Mouse (Mus musculus): ENCODE data around the gene Foxn3. TPM values are rescaled to one million over a fixed set of nuclear protein-coding genes. Genes with fewer than 3 reads are reported as not detected.

The Foxn3 gene
- polyA plus RNA-seq, 1 experiment from 2014 or later, result 18.6 TPM

DNA sequence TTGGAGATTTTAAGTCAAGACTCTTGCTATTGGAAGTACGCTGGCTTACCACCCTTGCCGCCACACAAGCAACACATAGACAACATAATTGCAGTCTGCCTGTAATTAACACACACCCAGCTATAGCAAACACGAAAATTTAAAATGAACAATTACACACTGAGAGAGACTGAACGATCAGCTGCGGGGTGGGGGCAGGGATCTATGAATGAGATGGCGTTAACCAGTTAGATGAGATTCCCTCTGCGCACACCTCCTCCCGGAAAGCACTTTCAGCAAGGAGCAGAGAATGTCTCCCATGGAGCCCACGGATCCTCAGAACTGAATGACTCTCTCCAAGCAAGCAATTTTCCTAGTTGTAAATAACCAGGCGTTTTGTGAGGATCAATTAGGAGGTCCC is 309.8 kb downstream of the Foxn3 start:
- no peak overlapping the region for H3K27ac ChIP-seq (replicated peaks)
- no peaks in the 10 kb centered on the region for H3K9me3 ChIP-seq (replicated peaks)
- 0 out of 2 replicates have a peak, but pooled peaks cover 13% of the 10 kb centered on the region for H3K4me1 ChIP-seq (replicated peaks)
- ATAC-seq (ENCODE audit: insufficient read depth), result no peak
- H3K4me3 ChIP-seq (replicated peaks), result no peak overlapping the region
- 79% methylated on average over 10 of the region's 10 CpGs for WGBS (ENCODE audit: insufficient replicate concordance)
- H3K4me2 ChIP-seq, result no peak overlapping the region
- H3K9ac ChIP-seq, result no peak overlapping the region
- no peaks in the 10 kb centered on the region for H3K27me3 ChIP-seq
- H3K36me3 ChIP-seq (replicated peaks), result no peaks in the 10 kb centered on the region

DNA sequence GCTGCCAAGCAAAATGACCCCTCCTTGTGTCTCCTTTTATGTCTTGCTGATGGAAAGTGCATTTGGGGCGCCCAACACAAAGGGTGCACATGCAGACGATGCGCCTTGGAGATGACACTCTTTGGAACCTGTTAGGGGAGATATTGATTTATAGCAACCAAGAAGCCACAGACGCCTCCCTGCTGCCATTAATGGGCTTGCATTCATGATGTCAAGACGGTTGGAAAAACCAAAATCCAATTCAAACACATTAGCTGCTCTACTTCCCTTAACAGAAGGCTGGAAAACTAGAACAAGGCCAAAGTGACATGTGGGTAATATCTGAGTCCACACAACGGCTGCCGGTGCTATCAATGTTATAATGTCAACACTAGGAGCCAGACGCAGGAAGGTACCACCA is 314.8 kb downstream of the Foxn3 start:
- no peaks in the 10 kb centered on the region for H3K36me3 ChIP-seq (replicated peaks)
- 0 out of 2 replicates have a peak, but pooled peaks cover 7% of the 10 kb centered on the region for H3K4me1 ChIP-seq (replicated peaks)
- H3K27me3 ChIP-seq, result no peaks in the 10 kb centered on the region
- no peak for ATAC-seq (ENCODE audit: insufficient read depth)
- H3K9ac ChIP-seq, result no peak overlapping the region
- H3K4me3 ChIP-seq (replicated peaks), result no peak overlapping the region
- H3K9me3 ChIP-seq (replicated peaks), result no peaks in the 10 kb centered on the region
- 76% methylated on average over 8 of the region's 8 CpGs for WGBS (ENCODE audit: insufficient replicate concordance)
- H3K27ac ChIP-seq (replicated peaks), result no peak overlapping the region
- H3K4me2 ChIP-seq, result no peak overlapping the region

DNA sequence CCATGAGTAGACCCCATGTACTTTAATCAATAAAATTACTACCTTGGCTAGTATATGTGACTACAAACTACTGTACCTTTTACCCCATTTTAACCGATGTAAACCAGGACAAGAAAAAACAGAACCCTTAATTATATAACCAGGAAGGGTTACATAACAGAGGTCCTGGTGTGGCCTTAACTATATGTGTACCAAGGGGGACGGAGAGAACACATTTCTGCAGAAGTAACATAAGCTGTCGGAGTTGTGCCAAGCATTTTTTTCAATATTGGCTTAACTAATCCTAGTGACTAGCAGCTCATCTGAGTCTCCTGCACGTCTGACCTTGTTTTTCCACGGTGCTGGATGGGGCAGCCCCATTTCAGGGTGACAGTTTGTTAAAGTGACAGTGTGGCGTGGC is 315.4 kb downstream of the Foxn3 start:
- H3K4me1 ChIP-seq (replicated peaks), result 0 out of 2 replicates have a peak, but pooled peaks cover 7% of the 10 kb centered on the region
- 55% methylated on average over 6 of the region's 6 CpGs for WGBS (ENCODE audit: insufficient replicate concordance)

DNA sequence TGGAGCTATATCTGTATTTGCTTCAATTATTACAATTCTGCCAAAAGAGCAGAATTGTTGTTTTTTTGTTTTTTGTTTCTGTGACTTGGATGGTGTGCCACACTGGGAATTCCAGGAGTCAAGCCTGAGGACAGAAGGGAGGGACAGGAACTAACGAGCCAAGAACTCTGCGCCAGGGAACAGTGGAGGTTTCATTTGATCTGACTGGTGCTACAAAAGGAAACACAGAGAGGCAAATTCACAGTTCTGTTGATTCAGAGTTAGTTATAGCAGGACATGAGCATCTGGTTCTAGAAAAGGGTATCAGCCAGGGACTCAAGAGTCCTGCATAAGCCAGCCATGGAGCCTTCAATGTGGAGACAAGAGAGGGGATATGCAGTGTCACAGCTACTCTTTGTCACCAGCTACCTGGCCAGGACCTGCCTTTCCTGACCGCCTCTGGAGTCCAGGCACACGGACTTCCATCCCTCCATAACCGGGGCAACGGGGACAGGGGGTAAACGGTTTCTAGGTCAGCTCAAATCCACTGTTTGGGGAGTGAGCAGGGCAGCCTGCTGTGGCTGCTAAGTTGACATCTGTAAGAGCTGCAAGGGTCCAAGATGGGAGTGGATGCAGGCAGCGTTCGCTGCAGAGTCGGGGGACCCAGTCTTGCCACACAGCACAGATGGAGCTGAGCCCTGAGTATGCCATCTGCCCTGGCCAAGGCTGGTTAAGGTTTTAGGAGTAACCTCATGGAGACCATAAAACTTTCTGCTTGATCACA is 316.2 kb downstream of the Foxn3 start:
- H3K9me3 ChIP-seq (replicated peaks), result no peaks in the 10 kb centered on the region
- H3K36me3 ChIP-seq (replicated peaks), result no peaks in the 10 kb centered on the region
- no peak overlapping the region for H3K4me2 ChIP-seq
- no peak overlapping the region for H3K27ac ChIP-seq (replicated peaks)
- H3K27me3 ChIP-seq, result no peaks in the 10 kb centered on the region
- ATAC-seq (ENCODE audit: insufficient read depth), result no peak
- WGBS (ENCODE audit: insufficient replicate concordance), result 76% methylated on average over 10 of the region's 10 CpGs
- no peak overlapping the region for H3K4me3 ChIP-seq (replicated peaks)
- 0 out of 2 replicates have a peak, but pooled peaks cover 7% of the 10 kb centered on the region for H3K4me1 ChIP-seq (replicated peaks)
- no peak overlapping the region for H3K9ac ChIP-seq

More for the DNA sequence above, 315.4 kb downstream of the Foxn3 start:
- Histone ChIP-seq H3K36me3 (replicated peaks) (no peaks in the 10 kb centered on the region), H3K9me3 (replicated peaks) (no peaks in the 10 kb centered on the region), H3K4me2 (no peak overlapping the region), H3K9ac (no peak overlapping the region), H3K4me3 (replicated peaks) (no peak overlapping the region), H3K27me3 (no peaks in the 10 kb centered on the region), H3K27ac (replicated peaks) (no peak overlapping the region)
- no peak for ATAC-seq (ENCODE audit: insufficient read depth)

DNA sequence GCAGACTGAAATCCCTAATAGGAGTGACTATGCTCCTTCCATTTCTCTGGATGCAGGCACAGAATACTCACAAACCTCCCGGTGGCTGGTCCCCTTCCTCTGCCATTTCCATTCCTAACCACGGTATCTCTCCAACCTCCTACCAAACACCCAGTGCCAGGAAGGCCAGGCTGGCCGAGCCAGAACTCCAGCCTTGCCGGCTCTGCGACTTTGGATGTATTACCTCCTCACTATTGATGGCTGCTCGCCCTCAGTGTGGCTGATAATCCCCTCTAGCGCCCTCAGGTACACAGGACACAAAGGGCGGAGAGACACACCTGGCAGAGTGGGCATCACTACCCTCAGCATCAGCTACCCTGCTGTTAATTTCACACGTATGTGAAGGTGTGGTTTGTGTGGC is 318.7 kb downstream of the Foxn3 start:
- H3K4me2 ChIP-seq, result no peak overlapping the region
- H3K27ac ChIP-seq (replicated peaks), result no peak overlapping the region
- H3K4me3 ChIP-seq (replicated peaks), result no peak overlapping the region
- H3K27me3 ChIP-seq, result no peaks in the 10 kb centered on the region
- H3K4me1 ChIP-seq (replicated peaks), result peaks cover 12% of the 10 kb centered on the region; the same call in 1 of the 2 replicates
- no peaks in the 10 kb centered on the region for H3K36me3 ChIP-seq (replicated peaks)
- WGBS (ENCODE audit: insufficient replicate concordance), result 70% methylated on average over 9 of the region's 9 CpGs
- ATAC-seq (ENCODE audit: insufficient read depth), result no peak
- no peak overlapping the region for H3K9ac ChIP-seq
- H3K9me3 ChIP-seq (replicated peaks), result no peaks in the 10 kb centered on the region

DNA sequence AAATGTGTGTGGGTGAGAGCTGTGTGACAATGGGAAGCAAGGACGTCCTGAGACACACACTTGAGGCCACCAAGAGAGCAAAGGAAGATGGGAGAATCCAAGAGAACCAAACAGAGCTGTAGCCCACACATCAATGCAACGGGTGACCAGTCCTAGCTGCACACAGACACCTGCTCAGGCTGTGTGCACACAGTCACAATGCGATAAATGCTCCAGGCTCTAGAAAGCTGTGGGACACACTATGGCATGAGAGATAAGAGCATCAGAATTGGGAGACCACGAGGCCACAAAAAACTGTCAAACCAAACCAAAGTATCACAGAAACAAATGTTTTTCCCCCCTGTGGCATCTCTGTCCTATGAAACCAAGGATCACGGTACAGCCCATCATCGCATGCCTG is 319.1 kb downstream of the Foxn3 start:
- WGBS (ENCODE audit: insufficient replicate concordance), result 40% methylated on average over 6 of the region's 6 CpGs
- ATAC-seq (ENCODE audit: insufficient read depth), result no peak

DNA sequence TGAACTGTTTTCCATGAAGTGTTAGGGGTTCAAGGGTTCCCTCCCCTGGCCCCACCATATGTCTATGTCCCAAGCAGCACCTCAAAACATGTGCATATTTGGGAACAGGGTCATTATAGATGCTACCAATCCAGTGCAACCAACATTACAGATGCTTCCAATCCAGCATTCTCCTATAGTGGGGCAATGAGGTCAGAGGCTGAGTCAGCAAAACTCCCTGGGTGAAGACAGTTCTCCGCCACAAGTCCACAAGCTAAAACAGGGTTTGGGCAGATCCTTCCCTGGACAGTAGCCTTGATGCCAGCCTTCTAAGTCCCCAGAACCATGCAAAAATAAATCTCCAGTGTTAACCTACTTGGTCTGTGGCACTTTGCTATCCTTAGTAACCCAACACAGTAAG is 320.1 kb downstream of the Foxn3 start:
- ATAC-seq (ENCODE audit: insufficient read depth), result no peak
- Histone ChIP-seq H3K4me3 (replicated peaks) (no peak overlapping the region), H3K36me3 (replicated peaks) (no peaks in the 10 kb centered on the region), H3K4me2 (no peak overlapping the region), H3K4me1 (replicated peaks) (peaks cover 14% of the 10 kb centered on the region; the same call in 1 of the 2 replicates), H3K27me3 (no peaks in the 10 kb centered on the region), H3K27ac (replicated peaks) (no peak overlapping the region), H3K9me3 (replicated peaks) (no peaks in the 10 kb centered on the region), H3K9ac (no peak overlapping the region)
- WGBS (ENCODE audit: insufficient replicate concordance), result 87% methylated on average over 1 of the region's 1 CpGs

More for the DNA sequence above, 319.1 kb downstream of the Foxn3 start:
- H3K4me2 ChIP-seq, result no peak overlapping the region
- H3K4me3 ChIP-seq (replicated peaks), result no peak overlapping the region
- no peaks in the 10 kb centered on the region for H3K36me3 ChIP-seq (replicated peaks)
- peaks cover 14% of the 10 kb centered on the region; the same call in 1 of the 2 replicates for H3K4me1 ChIP-seq (replicated peaks)
- H3K9me3 ChIP-seq (replicated peaks), result no peaks in the 10 kb centered on the region
- H3K27me3 ChIP-seq, result no peaks in the 10 kb centered on the region
- H3K27ac ChIP-seq (replicated peaks), result no peak overlapping the region
- H3K9ac ChIP-seq, result no peak overlapping the region

DNA sequence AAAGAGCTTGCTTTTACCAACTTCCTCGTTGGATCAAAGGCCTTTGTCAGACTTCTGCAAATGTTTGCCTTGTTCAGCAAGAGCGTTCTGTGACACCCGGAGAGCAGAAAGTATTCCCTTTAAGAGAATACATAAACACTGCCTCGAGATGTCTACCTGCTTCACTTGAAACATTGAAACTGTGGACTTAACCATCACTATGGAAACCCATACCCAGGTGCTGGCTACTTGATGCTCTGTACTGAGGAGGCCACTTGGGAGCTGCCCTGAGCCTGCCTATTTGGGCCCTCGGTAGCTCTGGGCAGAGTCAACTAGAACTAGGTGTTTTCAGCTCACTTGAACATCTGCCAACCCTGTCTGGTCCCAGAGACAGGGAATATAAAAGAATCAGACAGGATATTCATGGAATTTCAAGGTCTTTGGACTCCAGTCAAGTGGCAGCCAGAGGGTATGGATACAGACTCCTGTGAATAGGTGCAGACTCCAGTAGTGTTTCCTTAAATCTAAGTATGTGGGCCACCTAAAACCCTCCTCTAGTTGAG is 323.1 kb downstream of the Foxn3 start:
- Histone ChIP-seq H3K27me3 (no peaks in the 10 kb centered on the region), H3K4me2 (no peak overlapping the region), H3K27ac (replicated peaks) (no peak overlapping the region), H3K9me3 (replicated peaks) (no peaks in the 10 kb centered on the region), H3K4me1 (replicated peaks) (peaks cover 9% of the 10 kb centered on the region; the same call in 1 of the 2 replicates), H3K4me3 (replicated peaks) (no peak overlapping the region), H3K36me3 (replicated peaks) (no peaks in the 10 kb centered on the region), H3K9ac (no peak overlapping the region)
- 39% methylated on average over 5 of the region's 5 CpGs for WGBS (ENCODE audit: insufficient replicate concordance)
- no peak for ATAC-seq (ENCODE audit: insufficient read depth)

DNA sequence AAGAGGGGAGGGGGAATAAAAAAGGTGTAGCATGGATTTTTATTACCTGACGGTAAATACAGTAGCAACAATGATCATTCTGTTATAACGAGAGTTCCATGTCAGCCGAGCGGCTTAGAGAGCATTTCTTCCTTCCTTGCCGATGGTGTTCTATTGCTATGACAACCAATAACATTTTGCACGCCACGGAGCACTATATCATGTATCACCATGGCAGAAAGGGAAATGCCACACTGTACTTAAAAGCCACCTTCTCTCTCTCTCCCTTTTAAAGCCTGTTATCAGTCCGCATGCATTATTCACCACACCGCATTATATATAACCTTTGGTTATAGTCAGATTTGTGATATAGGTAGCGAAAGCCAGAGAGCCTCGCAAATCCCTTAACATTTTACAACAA is 323.6 kb downstream of the Foxn3 start:
- H3K9me3 ChIP-seq (replicated peaks), result no peaks in the 10 kb centered on the region
- no peak overlapping the region for H3K4me2 ChIP-seq
- no peak overlapping the region for H3K27ac ChIP-seq (replicated peaks)
- WGBS (ENCODE audit: insufficient replicate concordance), result 58% methylated on average over 11 of the region's 11 CpGs
- peaks cover 14% of the 10 kb centered on the region for H3K4me1 ChIP-seq (replicated peaks)
- ATAC-seq (ENCODE audit: insufficient read depth), result no peak
- no peak overlapping the region for H3K4me3 ChIP-seq (replicated peaks)
- H3K36me3 ChIP-seq (replicated peaks), result no peaks in the 10 kb centered on the region
- H3K9ac ChIP-seq, result no peak overlapping the region
- no peaks in the 10 kb centered on the region for H3K27me3 ChIP-seq

DNA sequence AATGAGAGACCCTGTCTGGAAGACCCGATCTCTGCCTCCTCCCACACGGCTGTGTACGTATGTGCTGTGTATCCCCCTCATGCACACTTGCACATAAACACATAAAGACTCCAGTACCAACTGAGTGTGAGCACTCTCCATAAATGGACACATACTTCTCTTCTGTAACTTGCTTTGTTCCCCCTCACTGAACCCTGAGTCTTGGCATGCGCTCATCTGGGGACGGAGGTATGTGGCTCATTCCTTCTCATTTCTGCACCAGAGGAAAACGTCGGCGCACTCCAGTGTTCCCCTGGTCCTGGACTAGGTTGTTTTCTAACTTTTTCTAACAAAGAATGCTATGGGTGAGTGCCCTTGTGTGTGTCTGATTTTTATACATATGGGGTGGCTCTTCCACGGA is 325.9 kb downstream of the Foxn3 start:
- 85% methylated on average over 9 of the region's 9 CpGs for WGBS (ENCODE audit: insufficient replicate concordance)

DNA sequence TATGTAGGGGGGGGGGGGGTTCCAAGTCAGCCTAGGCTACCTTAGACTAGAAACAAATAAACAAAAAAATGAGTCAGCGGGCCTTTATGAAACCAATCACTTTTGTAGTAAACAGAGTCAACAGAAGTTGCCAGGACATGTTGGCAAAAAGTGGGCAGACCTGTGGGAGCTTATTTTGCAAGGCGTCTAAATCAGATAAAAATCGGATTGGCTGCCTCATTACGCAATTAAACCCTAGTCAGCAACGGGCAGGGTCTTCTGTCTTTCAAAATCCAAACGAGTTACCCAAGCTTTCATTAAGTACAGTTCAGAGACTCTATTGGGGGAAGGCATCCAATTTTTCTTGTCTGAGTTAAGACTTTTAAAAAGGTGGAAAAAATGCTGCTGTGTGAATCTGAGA is 329.0 kb downstream of the Foxn3 start:
- Histone ChIP-seq H3K9ac (no peak overlapping the region), H3K4me2 (no peak overlapping the region), H3K36me3 (replicated peaks) (no peaks in the 10 kb centered on the region), H3K4me3 (replicated peaks) (no peak overlapping the region), H3K27ac (replicated peaks) (no peak overlapping the region), H3K9me3 (replicated peaks) (no peaks in the 10 kb centered on the region), H3K27me3 (no peaks in the 10 kb centered on the region), H3K4me1 (replicated peaks) (peaks cover 36% of the 10 kb centered on the region)
- no peak for ATAC-seq (ENCODE audit: insufficient read depth)
- 41% methylated on average over 6 of the region's 6 CpGs for WGBS (ENCODE audit: insufficient replicate concordance)

More for the DNA sequence above, 325.9 kb downstream of the Foxn3 start:
- Histone ChIP-seq H3K27me3 (no peaks in the 10 kb centered on the region), H3K9ac (no peak overlapping the region), H3K4me2 (no peak overlapping the region), H3K4me1 (replicated peaks) (peaks cover 30% of the 10 kb centered on the region), H3K4me3 (replicated peaks) (no peak overlapping the region), H3K36me3 (replicated peaks) (no peaks in the 10 kb centered on the region), H3K27ac (replicated peaks) (no peak overlapping the region), H3K9me3 (replicated peaks) (no peaks in the 10 kb centered on the region)
- ATAC-seq (ENCODE audit: insufficient read depth), result no peak
